Mouse (Mus musculus) spleen, adult 12 weeks (tissue): Measurements from ENCODE around the gene Med16.

Source experiments
- DNase-seq: peaks from one replicate; pipeline ENCODE4 v3.0.0; 2022; ENCODE audit warnings: low spot score

The Med16 gene

DNA sequence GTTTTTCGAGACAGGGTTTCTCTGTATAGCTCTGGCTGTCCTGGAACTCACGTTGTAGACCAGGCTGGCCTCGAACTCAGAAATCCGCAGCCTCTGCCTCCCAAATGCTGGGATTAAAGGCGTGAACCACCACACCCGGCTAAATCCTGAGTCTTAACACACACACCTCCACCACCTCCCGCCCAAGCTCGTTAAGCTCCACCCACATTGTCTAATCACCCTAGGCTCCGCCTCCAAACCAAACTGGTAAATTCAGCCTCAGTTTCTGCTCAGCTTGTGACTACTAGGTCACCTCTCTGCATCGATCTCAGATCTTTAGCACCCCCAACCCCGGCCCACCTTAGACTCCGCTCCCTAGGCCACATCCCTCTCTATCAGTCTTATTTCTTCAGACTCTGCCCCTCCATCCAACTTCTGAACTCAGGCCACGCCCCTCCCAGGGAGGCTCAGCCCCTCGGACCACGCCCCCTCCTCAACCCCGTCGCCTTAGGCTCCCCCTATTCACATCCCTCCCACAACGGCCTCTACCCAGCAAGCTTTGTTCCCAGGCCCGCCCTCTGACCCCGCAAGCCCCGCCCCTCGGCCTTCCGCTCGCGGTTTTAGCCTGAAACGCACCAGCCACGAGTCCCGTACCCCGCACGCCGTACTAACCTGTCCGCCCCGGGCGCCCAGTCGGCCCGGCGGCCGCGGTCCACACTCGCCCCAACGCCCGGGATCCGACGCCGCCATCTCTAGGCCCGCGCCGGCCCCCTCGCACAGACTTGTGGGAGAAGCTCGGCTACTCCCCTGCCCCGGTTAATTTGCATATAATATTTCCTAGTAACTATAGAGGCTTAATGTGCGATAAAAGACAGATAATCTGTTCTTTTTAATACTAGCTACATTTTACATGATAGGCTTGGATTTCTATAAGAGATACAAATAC lies at the start of gene Med16:
TSS of gene Med16 (minus strand) at position 757 of the 925 bp plus-strand sequence.
- DNase-seq: peak; percentile 93

DNA sequence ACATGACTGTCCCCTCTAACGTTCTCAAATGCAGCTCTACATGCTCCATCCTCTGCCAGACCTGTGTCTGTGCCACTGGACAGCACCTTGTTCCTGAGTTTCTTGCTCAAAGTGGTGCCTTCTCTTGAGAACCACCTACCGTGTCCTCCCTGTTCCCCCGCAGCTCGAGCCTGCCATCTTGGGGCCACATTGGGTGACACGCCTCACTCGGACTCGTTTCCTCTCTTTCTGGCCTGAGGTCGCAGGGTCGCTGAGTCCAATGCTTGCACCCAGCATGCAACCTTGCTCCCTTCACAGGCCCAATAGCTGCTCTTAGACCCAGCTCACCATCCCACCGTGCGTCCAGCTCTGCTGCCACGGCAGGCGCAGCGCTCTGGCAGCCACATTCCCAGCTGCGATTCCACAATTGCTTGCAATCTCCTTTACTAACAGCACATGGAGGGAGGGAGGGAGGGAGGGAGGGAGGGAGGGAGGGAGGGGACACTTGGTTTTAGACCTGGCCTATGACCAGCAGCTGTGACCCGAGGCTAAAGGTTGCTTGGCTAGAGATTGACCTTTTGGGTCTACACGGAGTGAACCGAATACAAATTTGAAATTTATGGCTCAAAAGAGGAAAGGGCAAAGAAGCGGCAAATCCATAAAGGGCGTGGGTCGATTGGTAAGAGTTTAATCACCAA lies 49.6 kb upstream of the Med16 start:
- DNase-seq: peak; percentile 58

DNA sequence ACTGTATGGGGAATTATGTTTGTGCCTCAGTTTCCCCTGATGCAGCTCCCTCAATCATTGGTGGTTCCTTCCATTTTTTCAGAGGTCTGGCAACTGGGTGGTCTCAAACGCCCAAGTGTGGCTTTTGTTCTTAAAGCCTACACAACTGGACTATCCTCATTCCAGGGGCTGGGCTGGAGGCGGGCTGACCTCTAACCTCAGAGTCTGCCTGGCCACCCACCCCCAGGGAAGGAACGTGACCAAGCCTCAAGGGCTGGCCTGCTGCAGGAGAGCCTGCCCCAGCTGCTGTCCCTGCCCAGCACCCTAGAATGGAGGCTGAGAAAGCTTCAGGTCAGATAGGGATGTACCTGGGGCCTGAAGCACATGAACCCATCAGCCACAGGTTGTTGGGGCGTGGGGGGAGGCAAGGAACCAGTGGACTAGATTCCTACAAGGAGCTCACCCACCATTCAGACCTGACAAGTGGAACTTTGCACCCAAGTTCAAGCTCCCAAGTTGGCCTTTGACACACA lies 48.0 kb upstream of the Med16 start:
- DNase-seq: no peak

DNA sequence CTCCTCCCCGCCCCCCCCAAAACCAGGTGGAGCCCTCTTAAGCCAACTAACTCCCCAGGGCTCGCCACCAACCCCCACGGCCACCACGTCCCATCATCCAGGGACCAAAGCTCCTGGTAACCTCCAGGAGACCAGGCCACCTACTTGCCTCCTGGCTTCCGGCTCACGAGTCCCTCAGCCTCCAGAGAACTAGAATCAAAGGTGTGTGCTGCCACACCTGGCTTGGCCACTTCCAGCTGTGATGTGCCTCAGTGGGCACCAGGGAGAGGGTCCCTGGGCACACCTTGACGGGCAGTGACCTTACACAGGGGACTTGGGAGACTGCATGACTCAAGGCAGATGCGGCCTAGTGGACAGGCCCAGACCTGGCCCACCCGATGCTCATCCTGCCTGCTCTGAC lies 47.0 kb upstream of the Med16 start:
- no peak for DNase-seq

DNA sequence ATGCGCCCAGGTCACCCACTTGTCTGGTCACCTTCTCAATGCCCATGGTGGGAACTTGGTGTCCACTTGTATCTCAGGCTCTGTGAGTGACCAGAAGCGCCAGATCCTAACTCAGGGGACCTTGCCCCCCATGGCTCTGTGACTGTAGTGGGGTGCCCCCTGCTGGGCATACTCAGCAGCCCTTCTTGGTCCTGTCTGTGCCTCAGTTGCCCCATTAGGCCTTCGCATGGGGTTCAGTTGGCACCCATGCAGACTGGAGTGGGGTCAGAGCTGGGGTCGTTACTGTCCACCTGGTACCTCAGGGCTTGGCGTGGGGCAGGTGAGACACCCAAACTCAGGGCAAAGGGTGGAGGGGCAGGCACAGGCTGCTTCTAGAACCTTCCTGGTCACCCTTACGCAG lies 45.2 kb upstream of the Med16 start:
- no peak for DNase-seq

DNA sequence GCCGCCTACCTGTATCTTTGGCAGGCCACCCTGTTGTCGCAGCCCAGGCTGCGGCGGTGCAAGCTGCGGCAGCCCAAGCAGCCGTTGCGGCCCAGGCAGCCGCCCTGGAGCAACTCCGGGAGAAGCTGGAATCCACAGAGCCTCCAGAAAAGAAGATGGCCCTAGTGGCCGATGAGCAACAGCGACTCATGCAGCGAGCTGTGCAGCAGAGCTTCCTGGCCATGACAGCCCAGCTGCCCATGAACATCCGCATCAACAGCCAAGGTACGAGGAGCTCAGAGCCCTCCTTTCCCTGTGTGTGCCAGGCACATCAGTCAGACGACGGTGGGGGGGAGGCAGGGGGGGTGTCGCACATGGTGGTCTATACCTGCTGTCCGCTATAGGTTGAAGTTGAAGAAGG lies 41.9 kb upstream of the Med16 start:
- no peak for DNase-seq

DNA sequence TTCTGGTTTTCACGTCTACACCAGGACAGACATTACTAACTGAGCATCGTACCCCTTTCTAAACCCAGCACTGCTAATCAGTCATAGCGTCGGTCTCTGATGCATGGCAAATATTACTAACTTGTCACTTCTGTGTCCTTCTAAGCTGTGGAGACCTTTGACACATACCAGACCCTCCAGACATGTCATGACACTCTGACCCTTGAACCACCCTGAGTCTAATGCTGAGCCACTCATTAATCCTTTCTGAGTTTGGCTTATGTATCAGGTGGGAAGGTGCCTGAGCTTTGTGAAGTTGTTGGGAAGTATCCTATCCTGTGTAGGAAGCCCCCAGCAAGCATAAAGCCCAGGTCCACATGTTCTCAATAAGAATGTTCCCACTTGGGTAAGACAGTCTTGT lies 41.1 kb upstream of the Med16 start:
- DNase-seq: no peak

DNA sequence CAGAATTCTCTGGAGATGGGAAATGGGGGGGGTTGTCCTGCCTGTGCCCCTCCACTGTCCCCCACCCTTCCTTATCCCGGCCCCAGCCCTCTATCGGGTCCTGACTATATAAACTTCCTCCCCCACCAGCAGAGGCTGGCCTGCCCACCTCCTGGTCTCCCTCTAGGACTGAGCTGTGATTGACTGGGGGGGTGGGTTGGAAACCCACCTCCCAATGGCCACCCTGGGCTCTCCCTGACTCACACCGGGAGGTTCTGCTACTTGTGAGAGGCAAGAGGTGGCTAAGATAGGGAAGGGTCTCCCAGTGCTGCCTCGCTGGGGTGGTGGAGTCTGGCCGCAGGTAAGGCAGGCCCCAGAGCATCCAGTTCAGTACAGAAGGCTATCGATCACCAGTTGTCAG lies 38.8 kb upstream of the Med16 start:
- DNase-seq: no peak

DNA sequence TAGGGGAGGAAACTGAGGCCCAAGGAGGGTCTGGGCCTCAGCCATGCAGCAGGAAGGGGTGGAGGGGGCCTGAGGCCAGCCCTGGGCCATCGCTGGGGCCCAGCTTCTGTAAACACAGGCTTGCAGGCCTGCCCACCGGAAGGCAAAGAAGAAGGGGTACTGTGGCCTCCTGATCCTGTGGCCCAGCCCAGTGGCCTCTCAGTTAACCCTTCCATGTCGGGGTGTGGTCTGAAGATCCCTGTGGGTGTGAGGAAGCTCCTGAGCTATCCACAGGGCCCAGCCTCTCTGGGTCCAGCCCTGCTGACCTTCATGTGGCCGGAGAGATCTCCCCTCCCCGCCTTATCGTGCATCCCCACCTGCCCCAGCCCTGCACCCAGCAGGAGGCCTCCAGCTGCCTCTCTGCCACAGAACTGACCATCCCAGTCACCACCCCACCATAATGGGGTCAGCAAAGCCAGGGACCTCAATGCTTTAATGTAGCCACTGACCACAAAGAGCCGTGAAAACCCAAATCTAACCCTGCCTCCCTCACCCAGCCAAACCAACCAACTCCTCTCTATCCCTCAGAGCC lies 38.1 kb upstream of the Med16 start:
- no peak for DNase-seq

DNA sequence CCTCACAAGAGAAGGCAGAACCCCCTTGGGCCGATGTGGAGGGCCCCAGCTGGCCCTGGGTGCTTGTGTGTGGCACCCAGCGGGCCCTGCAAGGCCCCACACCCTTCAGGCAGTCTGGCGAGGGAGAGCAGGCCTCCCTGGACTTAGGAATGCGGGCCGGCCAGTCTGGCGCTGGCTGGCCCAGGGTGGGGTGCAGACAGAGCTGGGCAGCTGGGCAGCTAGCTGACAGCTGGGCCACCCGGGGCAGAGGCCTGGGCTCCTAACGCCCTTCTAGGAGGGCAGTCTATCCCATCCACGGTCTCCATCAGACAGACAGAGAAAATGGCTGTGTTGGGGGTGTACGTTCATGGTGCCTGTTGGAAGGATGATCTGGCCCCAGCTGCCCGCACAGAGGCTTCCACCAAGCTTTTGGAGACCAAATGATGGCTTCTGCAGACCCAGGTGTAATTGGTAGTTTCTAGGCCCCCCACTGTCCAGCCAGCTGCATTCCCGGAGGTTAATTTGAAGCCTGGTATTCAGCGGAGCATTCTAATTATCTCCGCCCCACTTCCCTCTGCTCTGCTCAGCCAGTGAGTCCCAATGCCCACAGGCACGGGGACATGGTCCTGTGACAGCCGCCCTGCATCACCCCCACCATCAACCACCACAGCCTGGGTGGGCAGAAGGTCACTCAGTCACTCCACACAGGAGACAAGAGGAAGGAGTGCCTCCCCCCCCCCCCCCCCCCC lies 36.9 kb upstream of the Med16 start:
- DNase-seq: no peak

DNA sequence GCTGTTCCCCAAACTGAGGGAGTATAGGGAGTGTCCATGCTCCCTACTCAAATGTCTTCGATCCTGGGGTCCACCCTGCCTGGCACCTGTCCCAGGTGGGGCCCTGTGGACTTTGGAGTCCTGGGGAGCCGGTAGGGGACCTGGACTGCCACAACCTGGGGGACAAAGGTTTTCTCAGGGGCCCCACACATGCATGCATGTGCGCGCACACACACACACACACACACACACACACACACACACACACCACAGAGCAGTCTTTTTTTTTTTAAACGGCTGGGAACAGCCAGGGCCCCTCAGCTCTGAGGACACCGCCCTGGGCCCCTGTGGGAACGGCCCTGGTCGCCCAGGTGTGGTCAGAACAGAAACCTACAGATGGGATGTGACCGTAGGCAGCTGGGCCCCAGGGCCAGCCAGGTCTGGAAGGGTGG lies 34.8 kb upstream of the Med16 start:
- no peak for DNase-seq

DNA sequence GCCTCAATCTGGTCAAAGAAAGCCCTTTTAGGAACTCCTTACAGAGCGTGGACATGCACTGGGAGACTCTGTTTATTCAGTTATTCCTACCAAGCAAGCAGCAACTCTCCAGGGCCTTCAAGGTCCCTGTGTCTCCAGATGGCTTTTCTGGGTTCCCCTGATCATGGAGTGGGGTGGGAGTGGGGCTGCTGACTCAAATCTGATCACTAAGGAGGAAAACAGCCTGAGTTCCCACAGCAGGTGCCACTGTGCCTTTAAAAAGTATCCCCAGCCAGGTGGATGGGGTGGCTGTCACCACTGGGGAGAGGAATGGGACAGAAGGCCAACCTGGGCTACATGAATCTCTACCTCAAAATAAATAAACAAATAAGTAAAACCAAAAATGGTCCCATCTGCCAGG lies 34.3 kb upstream of the Med16 start:
- DNase-seq: no peak

DNA sequence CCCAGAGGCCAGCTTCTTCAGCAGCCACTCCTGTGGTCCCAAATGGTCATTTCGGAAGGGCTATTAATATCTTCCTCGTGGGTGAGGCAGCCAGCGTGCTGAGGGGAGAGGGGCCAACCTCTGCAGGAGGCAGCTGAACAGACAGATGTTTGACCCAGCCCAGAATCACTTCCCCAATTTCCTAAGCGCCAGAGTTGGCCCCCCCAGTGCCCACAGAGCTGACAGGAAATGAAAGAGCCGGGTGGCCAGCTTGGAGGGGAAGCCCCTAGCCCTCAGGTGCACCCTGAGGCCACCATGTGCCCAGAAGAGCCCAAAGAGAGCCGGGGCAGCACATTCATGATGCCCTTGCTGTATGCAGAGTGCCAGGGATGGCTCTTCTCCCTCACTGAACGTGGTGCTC lies 32.0 kb upstream of the Med16 start:
- DNase-seq: peak; percentile 64

DNA sequence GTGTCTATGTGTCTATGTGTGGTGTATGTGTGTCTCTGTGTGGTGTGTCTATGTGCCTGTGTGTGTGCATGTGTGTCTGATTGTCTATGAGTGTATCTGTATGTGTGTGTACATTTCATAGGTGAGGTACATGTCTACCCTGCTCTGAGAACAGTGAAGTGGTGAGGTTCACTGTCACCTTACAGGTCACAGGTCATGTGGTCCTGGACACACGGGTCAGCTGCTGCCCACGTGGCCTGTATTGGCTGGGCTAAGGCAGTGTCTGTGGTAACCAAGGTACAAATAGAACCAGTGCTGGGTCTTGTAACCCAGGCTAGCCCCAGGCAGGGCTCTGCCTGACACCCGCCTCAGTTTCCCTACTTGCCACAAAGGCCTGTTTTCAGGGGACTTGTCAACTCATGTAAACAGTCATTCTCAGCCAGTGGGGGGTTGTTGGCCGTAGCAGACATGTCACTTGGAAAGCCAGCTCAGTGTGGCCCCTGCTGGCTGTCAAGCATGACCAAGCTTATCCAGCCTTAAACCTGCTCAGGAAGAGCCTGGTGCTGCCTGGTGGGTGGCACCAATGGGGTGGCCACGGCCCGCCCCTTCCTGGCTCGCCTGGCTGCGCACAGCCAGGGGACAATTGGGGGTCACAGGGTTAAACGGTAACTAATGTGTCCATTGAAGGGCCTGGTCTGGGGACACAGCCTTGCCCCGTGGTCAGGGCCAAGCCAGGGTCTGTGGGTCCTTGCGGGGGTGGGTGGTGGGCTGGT lies 29.2 kb upstream of the Med16 start:
- no peak for DNase-seq

DNA sequence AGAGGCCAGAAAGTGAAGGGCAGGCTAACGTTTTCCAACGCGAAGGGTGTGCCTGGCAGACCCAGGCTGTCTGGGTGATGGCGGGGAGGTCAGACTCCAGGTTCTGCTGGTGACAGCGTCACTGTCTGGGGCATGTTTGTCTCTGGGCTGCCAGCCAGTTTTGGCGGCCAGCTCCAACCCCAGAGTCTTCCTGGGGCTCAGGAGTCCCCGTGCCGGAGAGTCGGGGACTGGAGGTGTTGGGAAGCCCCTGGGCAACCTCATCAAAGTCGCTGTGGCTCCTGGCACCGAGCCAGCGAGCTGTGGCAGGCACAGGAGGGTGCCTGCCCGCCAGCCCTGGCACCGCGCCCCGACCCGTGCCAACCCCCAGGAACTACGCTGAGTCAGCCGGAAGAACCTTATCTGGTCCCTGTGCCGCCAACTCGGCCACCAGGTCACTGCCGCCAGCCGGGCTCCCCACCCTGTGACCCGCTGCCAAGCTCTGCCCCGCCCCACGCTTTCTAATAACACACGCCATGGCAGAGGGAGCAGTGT lies 28.3 kb upstream of the Med16 start:
- DNase-seq: peak; percentile 82

DNA sequence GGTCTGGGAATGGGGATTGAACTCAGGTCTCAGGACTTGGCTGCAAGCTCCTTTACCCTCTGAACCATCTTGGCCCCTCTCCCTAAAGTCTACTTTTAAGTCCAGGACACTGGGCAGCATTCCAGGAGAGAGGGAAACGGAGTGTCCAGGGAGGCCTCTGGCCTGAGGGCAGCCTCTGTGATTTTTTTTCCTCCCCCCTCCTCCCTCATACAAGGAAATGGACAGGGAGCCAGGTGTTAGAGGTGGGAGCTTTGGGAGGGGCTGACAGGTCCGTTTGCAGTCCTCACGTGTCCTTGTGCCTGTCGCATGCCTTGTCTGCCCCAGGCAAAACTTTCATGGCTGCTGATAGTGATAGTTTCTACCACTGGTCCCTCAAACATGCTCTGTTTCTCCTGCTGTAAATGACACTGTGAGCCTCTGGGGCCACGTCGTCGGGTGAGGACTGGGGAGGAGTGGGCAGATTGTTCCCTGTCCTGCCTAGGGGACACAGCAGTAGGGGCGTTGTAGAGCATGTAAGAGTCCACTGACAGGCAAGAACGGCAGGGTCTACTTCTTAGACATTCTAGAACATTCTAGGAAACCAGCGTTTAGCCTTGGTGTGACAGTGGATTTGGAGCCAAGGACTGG lies 27.7 kb upstream of the Med16 start:
- DNase-seq: no peak

DNA sequence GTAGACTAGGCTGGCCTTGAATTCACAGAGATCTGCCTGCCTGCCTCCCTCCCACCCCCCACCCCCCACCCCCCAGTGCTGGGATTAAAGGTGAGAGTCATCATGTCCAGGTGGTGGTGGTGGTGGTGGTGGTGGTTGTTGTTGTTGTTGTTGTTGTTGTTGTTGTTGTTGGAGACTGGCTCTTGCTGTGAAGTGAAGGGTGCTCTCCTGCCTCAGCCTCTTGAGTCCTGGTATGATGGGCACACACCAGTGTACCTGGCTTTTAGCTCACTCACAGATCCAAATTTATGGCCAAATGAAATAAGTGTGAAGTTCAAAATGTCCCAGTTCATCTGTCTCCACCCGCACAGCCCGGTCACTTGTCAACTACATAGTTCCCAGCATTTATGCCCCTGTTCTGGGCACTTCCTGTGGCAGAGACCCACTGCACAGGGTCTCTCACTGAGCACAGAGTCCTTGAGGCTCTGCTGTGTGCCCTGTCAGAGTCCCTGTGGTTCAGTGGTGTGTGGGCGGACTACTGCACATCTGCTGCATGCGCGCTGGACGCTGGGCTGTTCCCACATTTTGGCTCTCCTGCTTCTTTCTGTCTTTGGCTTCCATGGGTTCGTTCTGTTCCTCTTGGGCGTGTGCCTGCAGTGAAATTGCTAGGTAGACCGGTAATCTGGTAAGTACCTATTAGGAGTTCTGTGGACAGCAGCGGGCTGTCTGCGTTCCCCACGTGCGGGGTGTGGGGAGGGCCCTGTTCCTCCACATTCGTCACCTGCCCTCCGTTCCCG lies 26.3 kb upstream of the Med16 start:
- DNase-seq: no peak

DNA sequence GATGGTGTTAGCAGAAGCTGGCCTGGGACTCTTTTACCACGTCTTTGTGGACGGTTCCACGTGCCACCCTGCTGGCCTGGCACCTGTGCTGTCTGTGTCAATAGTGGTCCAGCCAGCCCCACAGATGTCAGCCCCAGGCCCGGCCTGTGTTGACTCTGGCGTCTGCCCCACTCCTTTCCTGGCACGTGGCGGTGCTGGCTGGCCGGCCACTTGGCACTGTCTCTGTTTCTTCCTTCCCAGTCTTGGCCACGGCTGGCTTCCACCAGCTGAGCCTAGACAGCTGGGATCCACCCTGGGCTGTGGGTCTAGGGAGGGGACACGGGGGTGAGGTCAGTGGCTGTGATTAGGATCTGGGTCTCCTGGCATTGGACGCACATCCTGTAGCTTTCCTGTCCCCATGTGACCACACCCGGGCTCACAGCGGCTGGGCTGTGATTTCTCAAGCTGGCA lies 25.6 kb upstream of the Med16 start:
- no peak for DNase-seq

DNA sequence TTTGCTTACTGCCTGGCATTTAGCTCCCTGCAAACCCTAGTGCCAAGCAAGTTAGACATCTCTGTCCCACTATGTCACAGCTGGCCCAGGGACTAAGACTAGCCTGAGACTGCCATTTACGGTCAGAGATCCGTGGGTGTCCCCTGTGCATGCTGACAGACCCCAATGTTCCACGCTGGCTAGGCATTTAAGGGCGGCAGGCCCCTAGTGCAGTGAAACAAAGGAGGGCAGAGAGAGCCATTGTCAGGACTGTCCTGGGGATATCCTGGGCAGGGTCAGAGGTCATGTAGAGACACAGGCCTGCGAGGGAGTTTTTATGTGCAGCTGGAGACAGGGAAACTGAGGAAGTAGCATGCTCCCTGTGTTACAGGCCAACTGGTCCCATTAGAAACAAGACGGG lies 25.1 kb upstream of the Med16 start:
- DNase-seq: no peak

DNA sequence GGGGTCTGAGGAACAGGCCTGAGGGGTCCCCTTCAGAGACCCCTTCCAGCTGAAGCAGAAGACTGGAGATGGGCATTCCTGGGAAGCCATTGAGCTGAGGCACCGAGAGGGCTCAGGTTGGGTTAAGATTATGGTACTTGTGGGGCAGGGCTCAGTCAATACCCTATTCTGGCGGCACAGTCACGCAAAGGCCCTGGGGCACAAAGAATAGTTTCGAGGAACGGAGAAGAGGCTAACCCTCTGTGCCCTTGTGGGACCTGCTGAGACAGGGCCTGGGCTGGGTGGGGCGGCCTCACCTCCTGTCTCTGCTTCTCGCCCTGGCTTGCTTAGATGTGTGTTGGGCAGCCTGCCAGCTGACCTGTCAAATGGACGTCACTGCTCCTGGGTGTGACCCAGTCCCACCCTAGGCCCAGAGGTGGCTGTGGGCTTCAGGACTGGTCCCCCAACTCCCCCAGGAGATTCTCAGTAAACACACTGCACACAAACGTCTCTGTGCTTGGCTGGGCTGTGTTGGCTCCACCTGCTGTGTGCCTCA lies 24.5 kb upstream of the Med16 start:
- no peak for DNase-seq
